Mouse (Mus musculus) forebrain, embryonic 14.5 days (tissue): ENCODE measurements around the gene Itpk1. TPM values are rescaled to one million over a fixed set of nuclear protein-coding genes. Genes with fewer than 3 reads are reported as not detected.

Experiments
- ATAC-seq: fragments of 200-750 bp; cut with Nextera tagmentation; 2 replicates; pipeline ENCODE4 v1.8.0; 2017; ENCODE audit warnings: mild to moderate bottlenecking, moderate library complexity
- DNase-seq: peaks from one replicate; pipeline ENCODE4 v3.0.0-alpha.2; 2015; ENCODE audit warnings: low spot score
- H3K27ac ChIP-seq: fragments of 300-500 bp; sonication (generic); 2 replicates; pipeline ENCODE4 v1.5.1; 2014; ENCODE audit warnings: low read depth, mild to moderate bottlenecking, control low read depth, low read length, moderate library complexity
- H3K27me3 ChIP-seq: fragments of 300-500 bp; sonication (generic); replicated peaks from 2 replicates; pipeline ENCODE4 v1.6.1; 2014; ENCODE audit warnings: low read length, control low read depth, mixed read lengths; ENCODE audit not compliant: control insufficient read depth, insufficient read depth
- H3K36me3 ChIP-seq: fragments of 300-500 bp; sonication (generic); 2 replicates; pipeline ENCODE4 v1.6.1; 2014; ENCODE audit warnings: low read length, control low read depth; ENCODE audit not compliant: control insufficient read depth, insufficient read depth
- H3K4me1 ChIP-seq: fragments of 300-500 bp; sonication (generic); 2 replicates; pipeline ENCODE4 v1.6.1; 2014; ENCODE audit warnings: antibody characterized with exemption, low read length, control low read depth; ENCODE audit not compliant: control insufficient read depth, insufficient read depth
- H3K4me2 ChIP-seq: fragments of 300-500 bp; sonication (generic); 2 replicates; pipeline ENCODE4 v1.6.1; 2014; ENCODE audit warnings: mild to moderate bottlenecking, control low read depth, low read length
- H3K4me3 ChIP-seq: fragments of 300-500 bp; sonication (generic); 2 replicates; pipeline ENCODE4 v1.5.1; 2014; ENCODE audit warnings: low read depth, low read length, control low read depth
- H3K9ac ChIP-seq: fragments of 300-500 bp; sonication (generic); 2 replicates; pipeline ENCODE4 v1.6.1; 2014; ENCODE audit warnings: mild to moderate bottlenecking, low read length, control low read depth, moderate library complexity
- H3K9me3 ChIP-seq: fragments of 300-500 bp; sonication (generic); replicated peaks from 2 replicates; pipeline ENCODE4 v1.6.1; 2016; ENCODE audit warnings: low read length, control low read depth, mixed read lengths; ENCODE audit not compliant: control insufficient read depth
- WGBS: fragments of 180-500 bp; shearing (Covaris S2); extraction: QIAGEN DNeasy Blood & Tissue Kit; methylation state at CpG from one replicate; pipeline ENCODE4 v1.1.7; 2014; 5-methylcytosine and 5-hydroxymethylcytosine counted together
- polyA plus RNA-seq: library from polyadenylated mRNA; unstranded; fragments of >200 nt; fragmentation: Nextera tagmentation; extraction: Ambion mirVana; gene quantifications from 2 replicates; pipeline ENCODE4 v1.2.1, GENCODE M21; 2014

The Itpk1 gene
- polyA plus RNA-seq, 1 experiment from 2014 or later: 47.1 TPM

DNA sequence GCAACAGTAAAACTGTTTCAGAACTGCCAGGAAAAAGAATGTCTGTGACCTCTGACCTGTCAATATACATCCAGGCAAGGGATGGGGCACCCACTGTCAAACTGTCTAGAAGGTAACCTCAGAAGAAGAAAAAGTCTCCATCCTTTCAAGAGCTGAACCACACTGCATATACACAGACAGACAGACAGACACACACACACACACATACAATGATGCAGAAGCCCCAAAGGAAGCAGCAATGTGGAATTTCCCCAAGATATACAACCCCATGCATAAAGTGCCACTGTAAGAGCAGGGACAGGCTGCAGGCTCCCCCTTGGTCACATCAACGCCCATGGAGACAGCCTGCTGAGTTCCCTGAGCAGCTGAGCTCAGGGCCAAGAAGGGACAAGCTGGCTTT lies 5.6 kb downstream of the Itpk1 start:
- Histone ChIP-seq H3K36me3 (no peaks in the 10 kb centered on the region), H3K9me3 (no peaks in the 10 kb centered on the region), H3K4me3 (no peak overlapping the region), H3K9ac (no peak overlapping the region), H3K4me1 (peaks cover 50% of the 10 kb centered on the region), H3K27me3 (no peaks in the 10 kb centered on the region), H3K27ac (peak overlapping the region; percentile 78; the same call in 1 of the 2 replicates), H3K4me2 (no peak overlapping the region)
- DNase-seq: no peak
- WGBS: 19% methylated on average over 1 of the region's 1 CpGs
- ATAC-seq: no peak

- peaks cover 47% of the 10 kb centered on the region for H3K4me1 ChIP-seq
Measured at GRCm38 (mm10) chr12:102698089-102698684, 6.5 kb downstream of the Itpk1 start.

DNA sequence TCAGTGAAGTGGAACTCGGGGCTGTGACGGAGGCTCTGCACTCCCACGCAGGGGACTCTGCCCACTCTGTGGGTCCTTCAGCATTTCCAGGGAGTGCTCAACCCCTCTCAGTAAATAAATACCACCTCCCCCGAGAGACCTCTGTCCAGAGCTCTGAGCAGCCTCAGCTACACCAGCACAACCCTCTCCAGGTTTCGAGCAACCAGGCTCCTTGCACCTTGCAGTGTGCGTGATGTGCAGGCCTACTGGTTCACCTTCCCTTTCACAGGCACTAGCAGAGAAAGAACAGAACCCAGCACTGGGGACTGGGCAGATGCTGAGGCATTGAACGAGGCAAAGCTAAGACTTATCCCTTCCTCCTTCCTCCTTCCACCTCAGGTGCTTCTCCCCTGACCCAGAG lies 7.3 kb downstream of the Itpk1 start:
- peaks cover 42% of the 10 kb centered on the region for H3K4me1 ChIP-seq
- WGBS: 79% methylated on average over 7 of the region's 7 CpGs
- ATAC-seq (no peak), DNase-seq (no peak)
- no peaks in the 10 kb centered on the region for H3K36me3 ChIP-seq
- no peaks in the 10 kb centered on the region for H3K9me3 ChIP-seq
- H3K9ac ChIP-seq: no peak overlapping the region
- no peak overlapping the region for H3K4me3 ChIP-seq
- peak overlapping the region; percentile 78; the same call in 1 of the 2 replicates for H3K27ac ChIP-seq
- H3K4me2 ChIP-seq: no peak overlapping the region
- H3K27me3 ChIP-seq: no peaks in the 10 kb centered on the region

More at GRCm38 (mm10) chr12:102698089-102698684, 6.5 kb downstream of the Itpk1 start:
- peak; percentile 60 for DNase-seq
- Histone ChIP-seq H3K27me3 (no peaks in the 10 kb centered on the region), H3K9ac (peak overlapping the region; percentile 43), H3K9me3 (no peaks in the 10 kb centered on the region), H3K27ac (peak overlapping the region; percentile 78), H3K4me2 (0 out of 2 replicates have a peak overlapping the region, but pooled peaks have one; percentile 4), H3K36me3 (no peaks in the 10 kb centered on the region), H3K4me3 (no peak overlapping the region)
- WGBS: 0% methylated on average over 1 of the region's 1 CpGs
- ATAC-seq: peak; percentile 67

- Histone ChIP-seq H3K4me1 (peaks cover 36% of the 10 kb centered on the region), H3K4me2 (no peak overlapping the region), H3K4me3 (no peak overlapping the region), H3K9ac (no peak overlapping the region), H3K27me3 (no peaks in the 10 kb centered on the region), H3K36me3 (no peaks in the 10 kb centered on the region), H3K9me3 (no peaks in the 10 kb centered on the region), H3K27ac (0 out of 2 replicates have a peak overlapping the region, but pooled peaks have one; percentile 21)
- DNase-seq (no peak), ATAC-seq (no peak)
- WGBS: 88% methylated on average over 14 of the region's 14 CpGs
Measured at GRCm38 (mm10) chr12:102696635-102697354, 7.9 kb downstream of the Itpk1 start.

- peaks cover 36% of the 10 kb centered on the region for H3K4me1 ChIP-seq
- no peaks in the 10 kb centered on the region for H3K36me3 ChIP-seq
- DNase-seq (no peak), ATAC-seq (no peak)
- H3K4me2 ChIP-seq: no peak overlapping the region
- H3K27ac ChIP-seq: 0 out of 2 replicates have a peak overlapping the region, but pooled peaks have one; percentile 5
- H3K27me3 ChIP-seq: no peaks in the 10 kb centered on the region
- no peak overlapping the region for H3K9ac ChIP-seq
- H3K4me3 ChIP-seq: no peak overlapping the region
- H3K9me3 ChIP-seq: no peaks in the 10 kb centered on the region
- 58% methylated on average over 18 of the region's 18 CpGs for WGBS
Measured at GRCm38 (mm10) chr12:102695369-102696239, 9.1 kb downstream of the Itpk1 start.

GRCm38 (mm10) chr12:102691761-102692160 lies 13.0 kb downstream of the Itpk1 start:
- Histone ChIP-seq H3K9me3 (no peaks in the 10 kb centered on the region), H3K4me2 (no peak overlapping the region), H3K4me3 (no peak overlapping the region), H3K4me1 (no peaks in the 10 kb centered on the region; the same call in 1 of the 2 replicates), H3K27me3 (no peaks in the 10 kb centered on the region), H3K36me3 (no peaks in the 10 kb centered on the region), H3K27ac (no peak overlapping the region), H3K9ac (no peak overlapping the region)
- WGBS: 78% methylated on average over 5 of the region's 7 CpGs
- ATAC-seq: no peak
- no peak for DNase-seq

- Histone ChIP-seq H3K4me1 (peaks cover 2% of the 10 kb centered on the region), H3K9ac (no peak overlapping the region), H3K4me2 (no peak overlapping the region), H3K27me3 (no peaks in the 10 kb centered on the region), H3K36me3 (no peaks in the 10 kb centered on the region), H3K9me3 (no peaks in the 10 kb centered on the region), H3K27ac (no peak overlapping the region), H3K4me3 (no peak overlapping the region)
- WGBS: 87% methylated on average over 11 of the region's 11 CpGs
- ATAC-seq (no peak), DNase-seq (no peak)
Measured at GRCm38 (mm10) chr12:102691180-102691579, 13.6 kb downstream of the Itpk1 start.

- peaks cover 14% of the 10 kb centered on the region for H3K4me1 ChIP-seq
- H3K36me3 ChIP-seq: no peaks in the 10 kb centered on the region
- ATAC-seq (no peak), DNase-seq (no peak)
- H3K4me3 ChIP-seq: no peak overlapping the region
- H3K9ac ChIP-seq: no peak overlapping the region
- 91% methylated on average over 14 of the region's 15 CpGs for WGBS
- H3K27me3 ChIP-seq: no peaks in the 10 kb centered on the region
- H3K4me2 ChIP-seq: no peak overlapping the region
- H3K9me3 ChIP-seq: no peaks in the 10 kb centered on the region
- H3K27ac ChIP-seq: no peak overlapping the region
Measured at GRCm38 (mm10) chr12:102689773-102690563, 14.8 kb downstream of the Itpk1 start.
